Mouse (Mus musculus) retina, postnatal 1 day (tissue): ENCODE measurements around the gene Pcp2.
"Not testable (repeated sequence)": the region's sequence is repeated elsewhere in the genome, so short reads cannot be mapped to it uniquely, and the experiment has no call there.

Experiments used
- DNase-seq: peaks from one replicate; pipeline ENCODE4 v3.0.0-alpha.2; 2012

The Pcp2 gene

DNA sequence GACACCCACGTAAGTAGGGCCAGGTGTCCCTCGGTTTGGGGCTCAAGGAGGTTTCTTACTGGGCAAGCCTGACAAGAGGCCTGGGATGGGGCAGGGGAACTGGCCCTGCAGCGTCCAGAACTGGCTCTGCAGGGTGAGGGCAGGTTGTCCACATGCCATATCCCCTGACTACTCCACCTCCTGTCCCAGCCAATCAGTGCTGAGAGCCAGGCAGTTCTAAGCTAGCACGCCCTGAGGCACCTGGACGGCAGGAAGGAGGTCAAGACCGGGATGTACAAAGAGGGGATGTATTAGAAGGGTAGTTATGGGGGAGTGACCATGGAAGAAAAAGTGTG, 15.6 kb downstream of the Pcp2 start:
- DNase-seq: no peak

- DNase-seq: peak; percentile 63
Measured at GRCm38 (mm10) chr8:3609046-3609815, 16.1 kb downstream of the Pcp2 start.

DNA sequence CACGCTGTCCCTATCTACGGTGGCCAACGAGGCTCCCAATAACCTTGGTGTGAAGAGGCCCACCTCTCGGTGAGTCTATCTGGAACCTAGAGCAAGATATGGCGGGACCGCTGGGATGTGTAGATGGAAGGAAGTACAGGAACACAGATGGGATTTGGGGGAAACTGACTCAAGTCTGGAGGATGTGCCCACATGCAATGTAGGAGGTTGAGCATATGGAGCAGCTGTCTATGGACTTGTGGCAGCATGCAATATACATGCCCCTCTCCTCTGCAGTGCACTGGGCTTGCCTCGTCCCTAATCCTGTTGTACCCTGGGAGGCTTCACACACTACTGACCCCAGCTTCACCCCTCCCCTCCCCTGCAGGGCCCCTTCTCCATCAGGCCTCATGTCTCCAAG, 17.5 kb downstream of the Pcp2 start:
- no peak for DNase-seq

GRCm38 (mm10) chr8:3606593-3606992, 18.8 kb downstream of the Pcp2 start:
- no peak for DNase-seq

GRCm38 (mm10) chr8:3603439-3603838, 21.9 kb downstream of the Pcp2 start:
- no peak for DNase-seq

GRCm38 (mm10) chr8:3600401-3600800, 24.9 kb downstream of the Pcp2 start:
- no peak for DNase-seq

DNA sequence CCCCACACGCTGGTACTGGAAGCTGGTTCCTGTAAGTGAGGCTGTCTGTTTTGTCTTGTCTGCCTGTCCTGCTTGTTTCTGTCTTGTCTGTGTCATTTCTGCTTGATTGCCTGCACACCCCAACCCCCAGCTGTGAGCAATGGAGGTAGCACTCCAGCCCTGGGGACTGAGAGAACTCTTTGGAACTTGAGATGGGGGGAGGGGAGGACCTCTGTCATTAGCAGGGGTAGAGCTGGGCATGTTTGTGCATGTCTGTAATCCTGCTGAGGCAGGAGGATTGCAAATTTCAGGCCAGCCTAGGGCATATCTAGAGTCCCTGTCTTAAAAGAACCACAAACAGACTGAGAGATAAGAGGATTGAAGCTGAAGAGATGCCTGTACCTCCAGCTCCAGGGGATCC, 26.1 kb downstream of the Pcp2 start:
- no peak for DNase-seq

GRCm38 (mm10) chr8:3598054-3598453, 27.3 kb downstream of the Pcp2 start:
- no peak for DNase-seq

DNA sequence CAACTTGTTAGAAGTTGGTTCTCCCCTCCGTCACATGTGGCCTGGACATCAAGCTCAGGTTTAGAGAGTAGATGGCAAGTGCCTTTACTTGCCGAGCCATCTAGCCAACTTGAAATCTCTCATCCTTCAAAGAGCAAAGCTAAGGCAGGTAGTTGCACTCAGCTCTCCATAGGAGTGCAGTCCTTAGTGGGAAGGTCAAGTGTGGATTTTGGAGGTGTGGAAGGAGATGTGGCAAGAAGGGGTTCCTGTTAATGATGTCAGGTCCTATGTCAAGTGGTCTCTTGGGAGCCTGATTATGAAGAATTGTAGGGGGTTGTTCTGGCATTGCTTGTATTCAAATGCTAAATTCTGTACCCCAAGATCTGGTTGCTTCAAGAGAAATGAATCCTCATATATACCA, 30.9 kb downstream of the Pcp2 start:
- no peak for DNase-seq

DNA sequence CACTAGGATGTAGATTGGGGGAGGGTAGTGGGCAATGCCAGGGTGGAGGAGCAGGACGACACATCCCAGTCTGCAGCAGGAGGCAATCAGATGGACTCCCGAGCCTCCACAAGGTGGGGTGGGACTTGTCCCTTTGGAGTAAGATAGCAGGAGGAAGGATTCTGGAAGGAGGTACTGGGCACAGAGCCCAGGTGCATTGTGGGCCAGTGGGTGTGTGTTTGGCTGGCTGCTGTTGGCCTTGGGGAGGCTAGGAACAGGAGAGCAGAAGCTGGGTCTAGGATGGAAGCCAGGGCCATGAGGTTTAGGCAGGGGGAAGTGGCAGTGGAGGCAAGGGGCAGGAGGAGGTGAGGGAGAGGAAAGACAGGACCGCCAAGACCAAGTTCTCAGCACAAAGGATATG, 31.9 kb downstream of the Pcp2 start:
- no peak for DNase-seq

GRCm38 (mm10) chr8:3588258-3588633, 37.1 kb downstream of the Pcp2 start:
- DNase-seq: peak; percentile 52

- DNase-seq: peak; percentile 76
Measured at GRCm38 (mm10) chr8:3587391-3588257, 37.7 kb downstream of the Pcp2 start.

DNA sequence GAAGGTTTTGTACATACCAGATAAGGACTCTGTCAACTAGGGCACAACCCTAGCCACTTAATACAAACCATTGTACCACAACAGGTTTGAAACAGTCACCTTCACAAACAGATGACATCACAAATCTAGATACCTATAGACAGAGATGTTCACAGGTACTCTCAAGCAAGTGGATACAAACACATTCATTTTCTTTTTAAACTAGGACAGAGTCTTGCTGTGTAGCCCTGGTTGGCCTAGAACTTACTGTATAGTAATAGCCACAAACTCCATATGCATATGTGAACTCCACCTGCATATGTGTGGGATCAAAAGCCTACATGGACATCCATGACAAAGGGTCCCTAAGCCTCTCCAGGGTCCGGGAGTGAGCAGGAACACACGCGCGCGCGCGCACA, 38.4 kb downstream of the Pcp2 start, which contains the start of gene Camsap3:
Camsap3 (plus strand) TSS at position 301 of the 398 bp plus-strand sequence.
- DNase-seq: no peak

- DNase-seq: no peak
Measured at GRCm38 (mm10) chr8:3586452-3586851, 38.9 kb downstream of the Pcp2 start.

- not testable (repeated sequence) for DNase-seq
Measured at GRCm38 (mm10) chr8:3581961-3582360, 43.4 kb downstream of the Pcp2 start.

DNA sequence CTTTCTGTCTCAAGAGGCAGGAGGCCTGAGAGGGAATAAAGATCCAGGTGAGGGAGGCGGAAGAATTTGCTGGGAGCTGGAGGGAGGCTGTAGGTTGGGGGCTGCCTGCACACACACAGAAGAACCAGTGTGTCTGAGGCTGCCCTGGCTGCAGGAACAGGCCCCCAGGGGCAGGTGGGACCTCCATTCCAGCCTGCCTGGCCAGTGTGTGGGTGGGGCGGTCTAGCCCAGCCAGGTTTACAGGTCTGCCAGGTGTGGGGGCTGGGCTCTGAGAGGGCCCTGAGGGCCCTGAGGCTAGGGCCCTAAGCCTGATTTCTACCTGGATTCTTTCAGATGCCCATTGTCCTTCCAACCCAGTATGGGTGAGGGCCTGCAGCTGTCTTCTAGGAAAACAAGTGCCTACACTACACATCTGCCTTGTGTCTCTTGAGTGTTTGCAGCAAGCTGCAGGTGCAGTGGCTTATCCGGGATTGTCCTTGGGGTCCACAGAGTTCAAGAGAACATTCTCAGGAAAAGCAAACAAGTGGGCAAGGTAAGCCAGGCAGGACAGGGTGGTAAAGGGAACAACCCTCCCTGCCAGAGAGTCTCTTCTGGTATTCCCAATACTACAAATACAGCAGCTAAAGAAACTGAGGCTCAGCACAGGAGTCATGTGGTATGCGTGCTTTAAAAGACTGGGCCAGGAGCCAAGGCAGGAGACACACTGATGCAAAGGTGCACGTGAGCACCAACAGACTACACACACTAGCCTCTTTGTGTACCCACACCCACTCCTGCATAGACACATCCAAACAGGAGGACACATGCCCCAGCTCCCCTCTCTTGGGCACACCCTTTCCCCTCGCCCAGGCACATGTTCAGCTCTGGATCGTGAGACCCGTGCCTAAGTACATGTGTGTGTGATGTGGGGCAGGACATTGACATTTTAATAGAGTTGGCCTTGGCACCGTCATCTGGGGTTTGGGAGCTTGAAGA, 45.7 kb downstream of the Pcp2 start:
- no peak for DNase-seq

- DNase-seq: no peak
Measured at GRCm38 (mm10) chr8:3576211-3576960, 49.0 kb downstream of the Pcp2 start.

- no peak for DNase-seq
Measured at GRCm38 (mm10) chr8:3574546-3574945, 50.8 kb downstream of the Pcp2 start.
